Mouse (Mus musculus) CH12.LX (cell line): Measurements from ENCODE around the gene Plekha7. TPM values are rescaled to one million over a fixed set of nuclear protein-coding genes. Genes with fewer than 3 reads are reported as not detected.

Experiments used
- DNase-seq: peaks from one replicate; pipeline ENCODE4 v3.0.0-alpha.2; 2013; ENCODE audit errors: extremely low read depth
- H3K27ac ChIP-seq: 2 replicates; pipeline ENCODE4 v1.5.1; 2012; ENCODE audit warnings: low read depth, mild to moderate bottlenecking, control low read depth, moderate library complexity; ENCODE audit not compliant: insufficient read depth
- H3K27me3 ChIP-seq: replicated peaks from 2 replicates; pipeline ENCODE3; 2012; ENCODE audit warnings: inconsistent platforms
- H3K36me3 ChIP-seq, 2 experiments: replicated peaks in 1 of 2; 2 replicates each; pipeline versions ENCODE3 to v1.6.1; 2012; ENCODE audit warnings: inconsistent platforms in 1 of 2, low read length in 1 of 2, mild to moderate bottlenecking in 1 of 2, mixed read lengths in 1 of 2, moderate library complexity in 1 of 2; ENCODE audit not compliant: control insufficient read depth in 1 of 2, insufficient read depth in 1 of 2
- H3K4me1 ChIP-seq, 2 experiments: 2 replicates each; pipeline ENCODE4 v1.6.1; 2012; ENCODE audit warnings: inconsistent platforms in 1 of 2, moderate library complexity in 1 of 2; ENCODE audit not compliant: insufficient read depth in 2 of 2, control insufficient read depth in 1 of 2
- H3K4me2 ChIP-seq: 2 replicates; pipeline ENCODE4 v1.6.1; 2012; ENCODE audit warnings: low read depth, mild to moderate bottlenecking, control low read depth; ENCODE audit not compliant: poor library complexity, insufficient read depth, severe bottlenecking
- H3K4me3 ChIP-seq, 3 experiments: fragments of 150-350 bp in 1 of 3; sonication (generic) in 1 of 3; replicated peaks in 1 of 3; 2 replicates each; pipeline versions ENCODE3 to v1.5.1; 2011 to 2012; ENCODE audit warnings: low read depth in 2 of 3, low read length in 2 of 3, mild to moderate bottlenecking in 2 of 3, moderate library complexity in 2 of 3, control low read depth in 1 of 3, improper control_type of control experiment in 1 of 3, inconsistent platforms in 1 of 3, mixed read lengths in 1 of 3; ENCODE audit not compliant: poor library complexity in 1 of 3
- H3K79me2 ChIP-seq: replicated peaks from 2 replicates; pipeline ENCODE4 v1.6.1; 2012; ENCODE audit warnings: mild to moderate bottlenecking, moderate library complexity; ENCODE audit not compliant: control insufficient read depth, poor library complexity, insufficient read depth, severe bottlenecking; ENCODE audit errors: extremely low read depth
- H3K9ac ChIP-seq: 2 replicates; pipeline ENCODE4 v1.6.1; 2012; ENCODE audit warnings: low read depth, mild to moderate bottlenecking, control low read depth, moderate library complexity; ENCODE audit not compliant: insufficient read depth
- H3K9me3 ChIP-seq: replicated peaks from 2 replicates; pipeline ENCODE3; 2012; ENCODE audit warnings: low read length, inconsistent platforms, mixed read lengths
- BHLHE40 ChIP-seq: IDR thresholded peaks from 2 replicates; pipeline ENCODE4 v1.6.1; 2011; ENCODE audit warnings: mild to moderate bottlenecking, low read depth, low read length, improper control_type of control experiment
- E2F4 ChIP-seq: IDR thresholded peaks from 2 replicates; pipeline ENCODE4 v1.6.1; 2011; ENCODE audit warnings: low read depth, low read length, improper control_type of control experiment; ENCODE audit not compliant: insufficient replicate concordance
- ETS1 ChIP-seq: conservative IDR thresholded peaks from 2 replicates; pipeline ENCODE4 v1.6.1; 2012; ENCODE audit warnings: low read depth, mild to moderate bottlenecking, inconsistent platforms, low read length, improper control_type of control experiment, moderate library complexity
- GABPA ChIP-seq: IDR thresholded peaks from 2 replicates; pipeline ENCODE4 v1.6.1; 2012; ENCODE audit warnings: low read depth, low read length, improper control_type of control experiment, inconsistent platforms; ENCODE audit not compliant: insufficient replicate concordance
- HCFC1 ChIP-seq: IDR thresholded peaks from 2 replicates; pipeline ENCODE4 v1.6.1; 2012; ENCODE audit warnings: low read depth, mild to moderate bottlenecking, inconsistent platforms, low read length, improper control_type of control experiment
- IRF4 ChIP-seq: IDR thresholded peaks from 2 replicates; pipeline ENCODE4 v1.6.1; 2014; ENCODE audit warnings: low read depth, mild to moderate bottlenecking, inconsistent platforms, low read length, improper control_type of control experiment
- JUN ChIP-seq: IDR thresholded peaks from 2 replicates; pipeline ENCODE4 v1.6.1; 2011; ENCODE audit warnings: low read depth, mild to moderate bottlenecking, low read length, improper control_type of control experiment, moderate library complexity; ENCODE audit not compliant: insufficient read depth
- KAT2A ChIP-seq: IDR thresholded peaks from 2 replicates; pipeline ENCODE4 v1.6.1; 2012; ENCODE audit warnings: low read length, improper control_type of control experiment, inconsistent platforms; ENCODE audit not compliant: insufficient replicate concordance
- MAFK ChIP-seq: IDR thresholded peaks from 2 replicates; pipeline ENCODE4 v1.6.1; 2011; ENCODE audit warnings: low read length, improper control_type of control experiment; ENCODE audit not compliant: insufficient replicate concordance
- MAX ChIP-seq: IDR thresholded peaks from 2 replicates; pipeline ENCODE4 v1.6.1; 2011; ENCODE audit warnings: low read length, improper control_type of control experiment
- MEF2A ChIP-seq: IDR thresholded peaks from 2 replicates; pipeline ENCODE4 v1.6.1; 2014; ENCODE audit warnings: low read depth, mild to moderate bottlenecking, inconsistent platforms, low read length, improper control_type of control experiment, borderline replicate concordance
- MXI1 ChIP-seq: IDR thresholded peaks from 2 replicates; pipeline ENCODE4 v1.6.1; 2011; ENCODE audit warnings: mild to moderate bottlenecking, low read depth, low read length, improper control_type of control experiment
- MYC ChIP-seq: IDR thresholded peaks from 2 replicates; pipeline ENCODE4 v1.6.1; 2011; ENCODE audit warnings: low read depth, mild to moderate bottlenecking, improper control_type of control experiment, low read length
- NELFE ChIP-seq: IDR thresholded peaks from 2 replicates; pipeline ENCODE4 v1.6.1; 2011; ENCODE audit warnings: low read depth, low read length, improper control_type of control experiment
- POLR2A ChIP-seq: IDR thresholded peaks from 2 replicates; pipeline ENCODE4 v1.6.1; 2011; ENCODE audit warnings: low read depth, mild to moderate bottlenecking, improper control_type of control experiment, low read length
- POLR2AphosphoS2 ChIP-seq: IDR thresholded peaks from 2 replicates; pipeline ENCODE4 v1.6.1; 2011; ENCODE audit warnings: low read depth, low read length, improper control_type of control experiment
- RAD21 ChIP-seq: IDR thresholded peaks from 2 replicates; pipeline ENCODE4 v1.6.1; 2011; ENCODE audit warnings: low read depth, mild to moderate bottlenecking, low read length, improper control_type of control experiment, moderate library complexity
- SIN3A ChIP-seq: IDR thresholded peaks from 2 replicates; pipeline ENCODE4 v1.6.1; 2012; ENCODE audit warnings: low read length, improper control_type of control experiment, inconsistent platforms
- TBP ChIP-seq: conservative IDR thresholded peaks from 2 replicates; pipeline ENCODE4 v1.6.1; 2011; ENCODE audit warnings: low read depth, low read length, improper control_type of control experiment
- UBTF ChIP-seq: IDR thresholded peaks from 2 replicates; pipeline ENCODE4 v1.6.1; 2012; ENCODE audit warnings: low read depth, mild to moderate bottlenecking, inconsistent platforms, low read length, improper control_type of control experiment, moderate library complexity
- ZKSCAN1 ChIP-seq: IDR thresholded peaks from 2 replicates; pipeline ENCODE4 v1.6.1; 2012; ENCODE audit warnings: low read depth, inconsistent platforms, low read length, improper control_type of control experiment, borderline replicate concordance
- ZNF384 ChIP-seq: IDR thresholded peaks from 2 replicates; pipeline ENCODE4 v1.6.1; 2012; ENCODE audit warnings: low read depth, low read length, improper control_type of control experiment, inconsistent platforms
- dilution Hi-C: fragments of 300-500 bp; cut with MboI; formaldehyde crosslinking; loops from 2 replicates; pipeline ENCODE4 v1.14.3; 2020; ENCODE audit warnings: low sequenced_read_pairs; ENCODE audit not compliant: extremely low pct_unique_long_range_greater_than_20kb, extremely low pct_ligation_motif_present
- in situ Hi-C: fragments of 300-500 bp; cut with MboI; formaldehyde crosslinking; loops from 3 replicates; pipeline ENCODE4 v1.14.3; 2019; ENCODE audit warnings: low sequenced_read_pairs, low pct_ligation_motif_present, low pct_unique_long_range_greater_than_20kb, mixed read lengths
- polyA plus RNA-seq: library from polyadenylated mRNA; unstranded; fragments of >175 nt; gene quantifications from 2 replicates; pipeline ENCODE4 v1.2.1, GENCODE M21; 2012; ENCODE audit warnings: low read depth; ENCODE audit not compliant: insufficient read length
- total RNA-seq, 2 experiments: library from RNA; depleted of rRNA; stranded (reverse); fragments of 300-350 nt in 1 of 2; fragments of >200 nt in 1 of 2; gene quantifications; 2 replicates each; pipeline ENCODE4 v1.2.3; 2012 to 2014

Plekha7 gene
- total and polyA plus RNA-seq, 3 experiments: 0.59 to 1.5 (median 1.0) TPM

- H3K4me1 ChIP-seq: no peaks in the 10 kb centered on the region
- no peak overlapping the region for H3K4me3 ChIP-seq
- dilution Hi-C loops: no loop called here
- H3K79me2 ChIP-seq: no peaks in the 10 kb centered on the region
- no peak for DNase-seq
- H3K9ac ChIP-seq: no peak overlapping the region
- H3K27ac ChIP-seq: no peak overlapping the region
- peaks cover 8% of the 10 kb centered on the region for H3K9me3 ChIP-seq
- no peak overlapping the region for H3K4me2 ChIP-seq
- in situ Hi-C loops: no loop called here
- no peaks in the 10 kb centered on the region for H3K27me3 ChIP-seq
- TF ChIP-seq ZNF384 (no peak), E2F4 (no peak), RAD21 (no peak), BHLHE40 (no peak), UBTF (no peak), MEF2A (no peak)
- H3K36me3 ChIP-seq: no peaks in the 10 kb centered on the region
These were observed 90.4 kb downstream of the Plekha7 start for GRCm38 (mm10) chr7:116217747-116218146.

- Histone ChIP-seq H3K9ac (no peak overlapping the region), H3K4me1 (peaks cover 0 to 13% of the 10 kb centered on the region in 2 experiments; a peak in 2 of 4 replicates), H3K27me3 (peaks cover 8% of the 10 kb centered on the region), H3K36me3 (no peaks in the 10 kb centered on the region), H3K27ac (no peak overlapping the region), H3K4me3 (no peak overlapping the region), H3K9me3 (peaks cover 6% of the 10 kb centered on the region)
- in situ Hi-C loops: no loop called here
- no peak for DNase-seq
- TF ChIP-seq RAD21 (no peak), NELFE (no peak), BHLHE40 (no peak), MAFK (no peak), ETS1 (no peak), SIN3A (no peak), ZKSCAN1 (no peak), TBP (no peak), HCFC1 (no peak), ZNF384 (no peak), POLR2A (no peak), MAX (no peak), E2F4 (no peak), MYC (no peak), GABPA (no peak), MXI1 (no peak), KAT2A (no peak), IRF4 (no peak), POLR2AphosphoS2 (no peak), JUN (no peak)
- TF ChIP-seq, all 38 proteins: peak for 0
- H3K79me2 ChIP-seq: no peaks in the 10 kb centered on the region
- H3K4me2 ChIP-seq: no peak overlapping the region
- dilution Hi-C loops: no loop called here
These were observed 96.3 kb downstream of the Plekha7 start for GRCm38 (mm10) chr7:116211904-116212303.
